Mouse (Mus musculus) adipocyte (in vitro differentiated cells): ENCODE measurements at regions not wholly inside any gene's neighbourhood (a gene's known extent, or its start where the extent isn't known, plus 50 kb on each side); places are given as distances from the start of the nearest gene placed in this dataset.
A peak's percentile ranks its signal among the peaks of the same experiment; 100 is the strongest.
"Not testable (repeated sequence)": the region's sequence is repeated elsewhere in the genome, so short reads cannot be mapped to it uniquely, and the experiment has no call there.

Experiments
- DNase-seq: peaks from one replicate; pipeline ENCODE4 v3.0.0-alpha.2; 2016; ENCODE audit warnings: low spot score

DNA sequence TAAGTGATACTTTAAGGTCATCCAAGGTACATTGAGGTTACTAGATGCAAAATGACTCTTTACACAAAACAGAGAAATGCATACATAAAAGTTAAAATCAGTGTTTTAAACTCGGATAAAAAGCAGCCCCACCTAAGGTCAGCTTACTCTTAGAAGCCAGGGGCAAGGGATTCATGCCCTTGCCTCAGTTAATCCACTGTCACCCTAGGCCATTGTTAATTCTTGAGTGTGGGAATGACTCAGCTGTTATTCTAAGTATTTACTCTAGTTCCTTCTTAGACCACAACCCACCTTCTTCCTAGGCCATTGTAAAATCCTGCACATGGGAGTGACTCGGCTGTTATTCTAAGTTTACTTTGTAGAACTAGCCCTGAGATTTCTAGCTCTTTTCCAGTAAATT, 64.1 kb upstream of the Ces1h start:
- not testable (repeated sequence) for DNase-seq

DNA sequence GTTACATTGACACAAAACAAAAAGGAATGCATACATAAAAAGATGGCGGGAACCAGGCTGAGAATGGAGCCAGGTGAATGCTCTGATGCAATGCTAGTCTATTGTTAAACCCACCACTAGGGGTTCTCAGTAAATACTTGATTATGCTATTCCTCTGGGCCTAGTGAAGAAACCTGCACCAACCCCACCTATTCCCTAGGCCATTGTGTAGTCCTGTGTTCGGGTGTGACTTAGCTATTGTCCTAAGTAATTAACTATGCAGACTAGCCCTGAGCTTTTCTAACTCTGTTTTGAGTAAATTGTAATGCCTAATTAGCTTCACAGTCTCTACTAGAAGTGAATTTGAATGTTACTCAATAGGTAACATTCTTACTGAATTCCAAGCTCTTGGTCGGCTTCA, 62.4 kb upstream of the Ces1h start:
- DNase-seq = no peak

DNA sequence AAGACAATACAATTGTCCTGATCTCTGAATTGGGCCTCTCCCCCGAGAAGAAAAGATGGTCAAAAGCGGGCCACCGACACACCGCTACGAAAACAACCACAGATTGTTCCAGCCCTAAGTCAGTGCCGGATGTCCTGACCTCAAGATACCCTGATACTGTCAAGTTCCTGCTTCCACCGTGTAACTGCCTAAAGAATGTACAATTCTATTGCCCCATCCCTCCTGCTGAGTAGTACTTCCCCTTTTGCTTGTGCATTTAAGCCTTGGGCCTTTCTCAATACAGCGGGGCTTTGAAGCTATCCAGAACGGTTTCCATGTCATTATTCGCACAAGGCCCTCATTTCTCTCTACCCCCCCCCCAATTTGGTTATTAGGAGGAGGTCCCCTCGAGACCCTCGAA, 57.1 kb upstream of the Ces1h start:
- not testable (repeated sequence) for DNase-seq

DNA sequence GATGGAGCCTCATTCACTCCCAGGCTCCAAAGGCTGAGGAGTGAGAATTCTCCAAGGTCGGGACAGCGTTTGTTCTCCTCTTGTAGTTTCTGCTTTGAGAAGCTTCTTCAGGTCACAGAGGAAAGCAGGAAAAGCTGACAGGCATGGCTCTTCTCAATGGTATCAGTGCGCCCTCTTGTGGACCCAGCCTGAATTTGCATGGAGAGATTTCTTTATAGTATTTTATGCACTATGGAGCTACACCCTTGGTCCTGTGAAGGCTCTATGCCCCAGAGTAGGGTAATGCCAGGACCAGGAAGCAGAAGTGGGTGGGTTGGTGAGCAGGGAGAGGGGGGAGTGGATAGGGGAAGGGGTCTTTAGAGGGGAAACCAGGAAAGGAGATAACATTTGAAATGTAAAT, 51.1 kb upstream of the Ces1h start:
- DNase-seq = peak; percentile 70
